Mouse (Mus musculus) forebrain, embryonic 14.5 days (tissue): ENCODE data around the gene Exoc4. TPM values are rescaled to one million over a fixed set of nuclear protein-coding genes. Genes with fewer than 3 reads are reported as not detected.
A peak's percentile ranks its signal among the peaks of the same experiment; 100 is the strongest.

Experiments used
- ATAC-seq: fragments of 200-750 bp; cut with Nextera tagmentation; 2 replicates; pipeline ENCODE4 v1.8.0; 2017; ENCODE audit warnings: mild to moderate bottlenecking, moderate library complexity
- DNase-seq: peaks from one replicate; pipeline ENCODE4 v3.0.0-alpha.2; 2015; ENCODE audit warnings: low spot score
- H3K27ac ChIP-seq: fragments of 300-500 bp; sonication (generic); 2 replicates; pipeline ENCODE4 v1.5.1; 2014; ENCODE audit warnings: low read depth, mild to moderate bottlenecking, control low read depth, low read length, moderate library complexity
- H3K27me3 ChIP-seq: fragments of 300-500 bp; sonication (generic); replicated peaks from 2 replicates; pipeline ENCODE4 v1.6.1; 2014; ENCODE audit warnings: low read length, control low read depth, mixed read lengths; ENCODE audit not compliant: control insufficient read depth, insufficient read depth
- H3K36me3 ChIP-seq: fragments of 300-500 bp; sonication (generic); 2 replicates; pipeline ENCODE4 v1.6.1; 2014; ENCODE audit warnings: low read length, control low read depth; ENCODE audit not compliant: control insufficient read depth, insufficient read depth
- H3K4me1 ChIP-seq: fragments of 300-500 bp; sonication (generic); 2 replicates; pipeline ENCODE4 v1.6.1; 2014; ENCODE audit warnings: antibody characterized with exemption, low read length, control low read depth; ENCODE audit not compliant: control insufficient read depth, insufficient read depth
- H3K4me2 ChIP-seq: fragments of 300-500 bp; sonication (generic); 2 replicates; pipeline ENCODE4 v1.6.1; 2014; ENCODE audit warnings: mild to moderate bottlenecking, control low read depth, low read length
- H3K4me3 ChIP-seq: fragments of 300-500 bp; sonication (generic); 2 replicates; pipeline ENCODE4 v1.5.1; 2014; ENCODE audit warnings: low read depth, low read length, control low read depth
- H3K9ac ChIP-seq: fragments of 300-500 bp; sonication (generic); 2 replicates; pipeline ENCODE4 v1.6.1; 2014; ENCODE audit warnings: mild to moderate bottlenecking, low read length, control low read depth, moderate library complexity
- H3K9me3 ChIP-seq: fragments of 300-500 bp; sonication (generic); replicated peaks from 2 replicates; pipeline ENCODE4 v1.6.1; 2016; ENCODE audit warnings: low read length, control low read depth, mixed read lengths; ENCODE audit not compliant: control insufficient read depth
- WGBS: fragments of 180-500 bp; shearing (Covaris S2); extraction: QIAGEN DNeasy Blood & Tissue Kit; methylation state at CpG from one replicate; pipeline ENCODE4 v1.1.7; 2014; 5-methylcytosine and 5-hydroxymethylcytosine counted together
- polyA plus RNA-seq: library from polyadenylated mRNA; unstranded; fragments of >200 nt; fragmentation: Nextera tagmentation; extraction: Ambion mirVana; gene quantifications from 2 replicates; pipeline ENCODE4 v1.2.1, GENCODE M21; 2014

Exoc4 gene
- polyA plus RNA-seq, 1 experiment from 2014 or later, result 35.8 TPM

DNA sequence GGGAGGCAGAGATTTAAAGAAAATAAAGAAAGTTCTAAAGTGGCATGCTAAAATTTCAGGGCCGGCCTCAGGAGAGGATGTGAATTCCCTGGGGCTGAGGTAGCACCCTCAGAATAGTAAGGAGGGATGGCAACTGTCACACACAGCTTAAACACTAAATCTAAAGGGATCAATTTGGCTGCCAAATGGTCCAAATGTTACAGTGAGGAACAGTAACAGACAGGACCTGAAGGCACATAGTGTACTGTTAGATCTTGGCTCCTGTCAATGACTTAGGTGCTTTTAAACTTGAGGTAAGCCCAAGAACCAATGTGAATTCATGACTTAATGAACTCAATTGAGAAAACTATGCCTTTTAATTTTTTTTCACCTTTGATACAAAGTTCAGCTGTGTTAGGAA lies 622.4 kb downstream of the Exoc4 start:
- Histone ChIP-seq H3K27ac (no peak overlapping the region), H3K27me3 (no peaks in the 10 kb centered on the region), H3K4me3 (no peak overlapping the region), H3K9me3 (no peaks in the 10 kb centered on the region), H3K36me3 (no peaks in the 10 kb centered on the region), H3K9ac (no peak overlapping the region), H3K4me2 (no peak overlapping the region), H3K4me1 (peaks cover 40% of the 10 kb centered on the region)
- 44% methylated on average over 1 of the region's 1 CpGs for WGBS
- DNase-seq (no peak), ATAC-seq (no peak)

DNA sequence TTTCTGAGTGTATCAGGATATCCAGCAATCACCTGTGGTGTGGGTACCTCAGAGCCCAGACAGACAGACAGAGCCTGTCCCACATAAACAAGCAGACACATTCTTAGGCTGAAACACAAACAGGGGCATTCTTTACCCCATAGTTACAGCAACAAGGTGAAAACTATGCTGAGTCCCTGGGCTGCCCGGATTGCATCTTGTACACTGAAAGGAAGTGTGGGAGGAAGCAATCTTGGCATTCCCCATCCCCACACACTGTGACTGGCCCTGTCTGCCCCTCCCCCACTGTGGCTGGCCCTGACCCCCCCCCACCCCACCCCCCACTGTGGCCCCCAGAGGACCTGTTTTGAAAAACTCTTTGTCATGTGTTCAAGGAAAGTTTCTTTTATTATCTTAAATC lies 623.3 kb downstream of the Exoc4 start:
- H3K27me3 ChIP-seq, result no peaks in the 10 kb centered on the region
- no peaks in the 10 kb centered on the region for H3K9me3 ChIP-seq
- no peaks in the 10 kb centered on the region for H3K36me3 ChIP-seq
- no peak overlapping the region for H3K9ac ChIP-seq
- ATAC-seq (no peak; the same call in 1 of the 2 replicates), DNase-seq (no peak)
- H3K27ac ChIP-seq, result no peak overlapping the region
- no peak overlapping the region for H3K4me2 ChIP-seq
- no peak overlapping the region for H3K4me3 ChIP-seq
- 22% methylated on average over 1 of the region's 1 CpGs for WGBS
- peaks cover 40% of the 10 kb centered on the region for H3K4me1 ChIP-seq

DNA sequence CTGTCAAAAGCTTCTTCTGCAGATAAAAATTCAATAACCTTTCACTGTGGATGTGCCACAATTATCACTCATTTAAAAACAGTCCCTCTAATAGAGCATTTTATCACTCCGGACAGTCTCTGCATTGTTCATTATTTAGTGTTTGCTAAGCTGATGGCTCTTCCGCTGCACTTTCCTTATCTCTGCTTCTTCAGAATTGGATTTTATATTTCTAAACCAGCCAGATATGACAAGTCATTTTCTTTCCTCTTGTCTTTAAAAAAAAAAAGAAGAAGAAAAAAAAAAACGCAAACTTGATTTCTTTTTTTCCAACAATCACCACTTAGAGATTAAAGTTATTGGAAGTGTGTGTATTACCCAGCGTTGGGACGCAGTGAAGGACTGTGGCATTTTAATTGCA lies 624.1 kb downstream of the Exoc4 start:
- H3K4me3 ChIP-seq, result no peak overlapping the region
- no peaks in the 10 kb centered on the region for H3K27me3 ChIP-seq
- H3K4me1 ChIP-seq, result peaks cover 40% of the 10 kb centered on the region
- no peaks in the 10 kb centered on the region for H3K9me3 ChIP-seq
- H3K9ac ChIP-seq, result no peak overlapping the region
- H3K27ac ChIP-seq, result peak overlapping the region; percentile 17; the same call in 1 of the 2 replicates
- no peaks in the 10 kb centered on the region for H3K36me3 ChIP-seq
- DNase-seq, result no peak
- H3K4me2 ChIP-seq, result no peak overlapping the region
- ATAC-seq, result no peak
- whole genome bisulfite sequencing, result 78% methylated on average over 5 of the region's 5 CpGs

DNA sequence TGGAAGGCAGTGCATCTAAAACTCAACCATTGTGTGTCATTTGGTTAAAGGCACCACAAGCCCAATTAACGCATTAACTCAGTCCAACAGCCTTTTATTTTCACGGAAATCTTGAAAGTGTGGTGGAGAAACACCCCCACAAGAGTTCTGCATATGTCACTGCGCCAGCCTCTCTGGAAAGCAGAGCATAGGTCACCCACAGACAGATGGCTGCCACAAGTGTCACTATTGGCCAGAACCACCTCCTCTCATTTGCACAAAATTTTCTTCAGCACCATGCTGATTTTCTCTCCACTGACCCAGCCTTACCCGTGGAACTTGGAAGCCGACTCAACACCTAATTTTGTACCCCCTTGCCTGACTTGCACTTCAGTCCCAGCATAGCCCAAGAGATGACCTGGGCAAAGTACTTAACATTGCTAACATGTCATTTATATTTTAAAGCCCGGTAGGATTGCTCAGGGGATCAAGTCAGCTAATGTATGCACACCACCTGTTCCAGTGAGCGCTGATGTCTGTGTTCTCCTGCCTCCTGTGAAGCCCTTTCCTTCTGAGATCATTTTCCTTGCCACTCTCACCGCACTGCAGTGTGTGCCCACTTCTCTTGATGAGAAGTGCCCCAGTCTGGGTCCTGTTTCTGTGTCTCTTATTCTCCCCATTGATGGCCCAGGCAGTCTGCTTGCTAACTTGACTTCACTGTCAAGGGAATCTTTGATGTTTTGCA lies 625.6 kb downstream of the Exoc4 start:
- ATAC-seq (peak; percentile 70), DNase-seq (peak; percentile 79)
- Histone ChIP-seq H3K9ac (no peak overlapping the region), H3K36me3 (no peaks in the 10 kb centered on the region), H3K4me2 (no peak overlapping the region), H3K9me3 (no peaks in the 10 kb centered on the region), H3K4me1 (peaks cover 39% of the 10 kb centered on the region), H3K27me3 (no peaks in the 10 kb centered on the region), H3K27ac (peak overlapping the region; percentile 72; the same call in 1 of the 2 replicates), H3K4me3 (no peak overlapping the region)
- WGBS, result 41% methylated on average over 8 of the region's 8 CpGs

DNA sequence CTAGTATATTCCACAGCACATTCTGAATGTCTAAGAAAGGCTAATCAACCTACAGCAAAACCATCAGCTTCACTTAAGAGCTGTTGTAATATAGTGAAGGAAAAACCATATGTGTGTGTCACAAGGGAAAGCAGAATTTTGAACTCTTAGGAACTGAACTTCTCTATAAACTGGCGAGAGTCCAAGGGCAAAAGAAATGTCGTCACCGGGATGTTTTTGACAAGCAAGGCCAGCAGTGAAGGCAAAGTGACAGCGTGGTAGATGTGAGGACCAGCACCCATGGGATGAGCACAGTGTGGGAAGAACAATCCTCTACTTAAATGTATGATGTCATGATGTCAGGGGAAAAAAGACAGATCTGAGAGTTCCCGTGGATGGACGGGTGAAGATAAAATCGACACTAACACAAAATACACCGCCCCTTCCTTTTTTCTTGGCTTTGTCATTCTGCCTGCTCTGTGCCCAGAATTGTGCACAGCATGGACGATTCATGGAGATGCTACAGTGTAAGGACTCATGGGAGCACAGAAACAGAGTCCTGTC lies 635.3 kb downstream of the Exoc4 start:
- DNase-seq (no peak), ATAC-seq (no peak)
- H3K4me2 ChIP-seq, result no peak overlapping the region
- H3K36me3 ChIP-seq, result no peaks in the 10 kb centered on the region
- no peaks in the 10 kb centered on the region for H3K4me1 ChIP-seq
- H3K27ac ChIP-seq, result no peak overlapping the region
- H3K9ac ChIP-seq, result no peak overlapping the region
- H3K4me3 ChIP-seq, result no peak overlapping the region
- WGBS, result 86% methylated on average over 9 of the region's 9 CpGs
- no peaks in the 10 kb centered on the region for H3K27me3 ChIP-seq
- no peaks in the 10 kb centered on the region for H3K9me3 ChIP-seq

DNA sequence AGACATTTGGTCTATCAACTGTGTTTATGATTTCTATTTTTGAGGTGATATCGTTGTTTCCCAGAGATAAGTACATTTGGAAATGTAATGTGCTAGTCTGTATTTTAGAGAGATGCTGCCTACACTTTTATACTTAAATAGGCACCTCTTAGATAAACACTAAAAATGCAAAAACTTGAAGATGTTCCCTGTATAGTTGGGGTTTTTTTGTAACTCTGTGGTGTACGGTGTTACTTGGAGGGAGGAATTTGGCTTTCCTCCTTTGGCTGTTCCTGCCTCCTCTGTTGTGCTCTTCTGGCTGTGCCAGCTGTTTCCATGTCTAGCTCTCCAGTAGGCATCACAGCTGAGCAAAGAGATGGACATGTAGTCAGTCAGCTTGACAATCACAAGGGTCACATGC lies 638.1 kb downstream of the Exoc4 start:
- H3K4me2 ChIP-seq, result no peak overlapping the region
- H3K9ac ChIP-seq, result no peak overlapping the region
- H3K27me3 ChIP-seq, result no peaks in the 10 kb centered on the region
- no peak overlapping the region for H3K27ac ChIP-seq
- no peak overlapping the region for H3K4me3 ChIP-seq
- no peaks in the 10 kb centered on the region for H3K4me1 ChIP-seq
- H3K9me3 ChIP-seq, result no peaks in the 10 kb centered on the region
- ATAC-seq (no peak), DNase-seq (no peak)
- H3K36me3 ChIP-seq, result no peaks in the 10 kb centered on the region
- 92% methylated on average over 2 of the region's 2 CpGs for WGBS

DNA sequence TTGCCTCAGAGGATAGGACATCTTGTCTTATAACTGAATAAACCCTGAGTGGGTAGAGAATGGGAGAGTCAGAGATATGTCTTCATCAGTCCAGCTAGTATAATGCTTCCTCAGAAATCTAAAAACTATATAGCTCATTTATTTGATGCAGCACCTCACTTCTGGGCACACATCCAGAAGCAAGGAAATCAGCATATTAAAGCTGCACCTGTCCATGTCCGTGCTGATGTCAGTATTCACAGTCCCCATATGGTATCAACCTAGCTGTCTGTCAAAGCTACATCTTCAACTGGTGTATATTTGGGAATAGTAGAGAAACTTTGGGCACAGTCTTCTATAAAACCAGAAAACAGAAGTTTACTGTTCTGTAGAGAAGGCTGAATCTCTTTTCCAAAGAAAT lies 642.0 kb downstream of the Exoc4 start:
- Histone ChIP-seq H3K27ac (no peak overlapping the region), H3K4me3 (no peak overlapping the region), H3K9me3 (no peaks in the 10 kb centered on the region), H3K4me1 (no peaks in the 10 kb centered on the region), H3K4me2 (no peak overlapping the region), H3K9ac (no peak overlapping the region), H3K36me3 (no peaks in the 10 kb centered on the region), H3K27me3 (no peaks in the 10 kb centered on the region)
- DNase-seq (peak; percentile 49), ATAC-seq (peak; percentile 57)
- 47% methylated on average over 1 of the region's 1 CpGs for WGBS

DNA sequence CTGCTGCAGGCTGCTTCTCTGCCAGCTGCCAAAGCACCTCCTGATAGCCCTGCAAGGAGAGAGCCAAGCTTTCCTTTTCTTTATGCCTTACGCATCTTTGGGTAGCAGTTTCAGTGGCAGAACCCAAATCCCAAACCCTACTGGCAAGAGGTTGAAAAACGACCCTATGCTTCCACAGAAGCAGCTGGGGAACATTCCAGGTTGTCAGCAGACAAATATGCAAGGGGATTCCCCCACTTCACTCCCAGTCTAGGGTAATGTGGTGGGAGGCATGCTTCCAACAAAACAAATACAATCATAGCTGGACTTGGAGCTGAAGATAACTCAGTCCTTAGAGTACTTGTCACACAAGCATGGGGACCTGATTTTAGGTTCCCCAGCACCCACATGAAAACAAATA lies 643.3 kb downstream of the Exoc4 start:
- Histone ChIP-seq H3K27ac (no peak overlapping the region), H3K9me3 (no peaks in the 10 kb centered on the region), H3K9ac (no peak overlapping the region), H3K27me3 (no peaks in the 10 kb centered on the region), H3K4me3 (no peak overlapping the region), H3K36me3 (no peaks in the 10 kb centered on the region), H3K4me2 (no peak overlapping the region), H3K4me1 (no peaks in the 10 kb centered on the region)
- ATAC-seq (no peak), DNase-seq (no peak)
- 61% methylated on average over 2 of the region's 2 CpGs for WGBS

DNA sequence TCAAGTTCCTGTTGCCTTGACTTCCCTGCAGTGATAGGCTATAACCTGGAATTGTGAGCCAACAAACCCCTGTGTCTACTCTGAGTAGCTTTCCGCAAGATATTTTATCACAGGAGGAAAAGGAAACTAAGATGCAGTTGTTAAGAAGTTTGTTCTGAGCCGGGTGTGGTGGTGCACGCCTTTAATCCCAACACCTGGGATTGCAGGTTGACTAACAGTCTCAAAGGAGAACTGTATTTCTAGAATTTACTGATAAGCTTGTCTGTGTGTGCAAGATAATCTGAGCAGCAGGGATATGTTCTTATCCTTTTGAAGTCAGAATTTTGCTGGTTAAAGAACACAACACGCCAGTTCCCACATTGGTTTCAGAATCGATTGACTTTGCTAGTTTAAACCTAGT lies 651.1 kb downstream of the Exoc4 start:
- Histone ChIP-seq H3K36me3 (no peaks in the 10 kb centered on the region), H3K27me3 (no peaks in the 10 kb centered on the region), H3K4me2 (no peak overlapping the region), H3K4me3 (no peak overlapping the region), H3K9ac (no peak overlapping the region), H3K9me3 (no peaks in the 10 kb centered on the region), H3K27ac (no peak overlapping the region), H3K4me1 (no peaks in the 10 kb centered on the region)
- ATAC-seq (no peak), DNase-seq (no peak)
- WGBS, result 87% methylated on average over 5 of the region's 5 CpGs
